Mouse (Mus musculus): ENCODE results near the gene Gtf3c1. TPM values are rescaled to one million over a fixed set of nuclear protein-coding genes. Genes with fewer than 3 reads are reported as not detected.

The Gtf3c1 gene
- total RNA-seq (2012; rRNA removed): 23.7 and 24.4 TPM in 2 replicates
- polyA plus RNA-seq (2012; ENCODE audit: insufficient read depth in 1 of 2, insufficient read length in 2 of 2, low read depth in 1 of 2, low replicate concordance in 2 of 2, missing spikeins in 1 of 2): 10 to 100 TPM in 1 of 2 experiments, not detected in 1; 36.1 TPM

GRCm38 (mm10) chr7:125707593-125708022 lies at the start of gene Gtf3c1, which contains the start of gene D430042O09Rik:
Gene Gtf3c1, minus strand, starts transcription at chr7:125707780.
Gene D430042O09Rik, plus strand, starts transcription at chr7:125707888.
- TF ChIP-seq POLR2AphosphoS2 (IDR thresholded peaks at IDR 0.05; ENCODE audit: low read length) (peak; percentile 85; the same call in 1 of the 2 replicates), MAX (IDR thresholded peaks at IDR 0.05; ENCODE audit: low read length) (peak; percentile 31; the same call in 1 of the 2 replicates), BHLHE40 (IDR thresholded peaks at IDR 0.05; ENCODE audit: borderline replicate concordance, low read depth, low read length) (no peak), POLR2A (IDR thresholded peaks at IDR 0.05; ENCODE audit: control insufficient read depth in 1 of 2, insufficient read depth in 1 of 2, low read depth in 1 of 2, low read length in 2 of 2, poor library complexity in 1 of 2) (peak; percentile 86 to 89), MAZ (IDR thresholded peaks at IDR 0.05; ENCODE audit: low read depth, low read length) (no peak), MYB (IDR thresholded peaks at IDR 0.05; ENCODE audit: low read depth, low read length) (0 out of 2 replicates have a peak, but pooled peaks have one; percentile 22), E2F4 (IDR thresholded peaks at IDR 0.05; ENCODE audit: borderline replicate concordance, low read depth, low read length) (no peak), ELF1 (IDR thresholded peaks at IDR 0.05; ENCODE audit: low read depth, low read length) (peak; percentile 87), ZMIZ1 (IDR thresholded peaks at IDR 0.05; ENCODE audit: low read depth, low read length) (peak; percentile 72), POLR2AphosphoS5 (IDR thresholded peaks at IDR 0.05; ENCODE audit: borderline replicate concordance, low read depth, low read length) (no peak), NRF1 (IDR thresholded peaks at IDR 0.05; ENCODE audit: insufficient read depth, low read depth, low read length, poor library complexity, severe bottlenecking) (peak; percentile 100; the same call in 1 of the 2 replicates), SIN3A (IDR thresholded peaks at IDR 0.05; ENCODE audit: low read length) (peak; percentile 94), MXI1 (IDR thresholded peaks at IDR 0.05; ENCODE audit: low read depth, low read length) (peak; percentile 64), NELFE (IDR thresholded peaks at IDR 0.05; ENCODE audit: low read depth, low read length) (peak; percentile 95), USF1 (IDR thresholded peaks at IDR 0.05; ENCODE audit: low read depth, low read length) (0 out of 2 replicates have a peak, but pooled peaks have one; percentile 29), HCFC1 (IDR thresholded peaks at IDR 0.05; ENCODE audit: low read depth, low read length) (peak; percentile 86), TCF12 (IDR thresholded peaks at IDR 0.05; ENCODE audit: low read depth, low read length) (peak; percentile 40; the same call in 1 of the 2 replicates), ETS1 (IDR thresholded peaks at IDR 0.05; ENCODE audit: low read depth, low read length) (no peak)
- H3K9ac ChIP-seq (ENCODE audit: control insufficient read depth, low read depth, low read length, poor library complexity, severe bottlenecking): peak within 1 kb of the TSS; percentile 92
- no peaks in the 10 kb centered on the region for H3K27me3 ChIP-seq (ENCODE audit: control insufficient read depth in 1 of 2, insufficient read depth in 2 of 2, low read length in 2 of 2)
- peak within 1 kb of the TSS; percentile 88 to 92 for H3K4me3 ChIP-seq (ENCODE audit: control insufficient read depth in 1 of 2, insufficient read depth in 1 of 2, low read depth in 2 of 2, low read length in 2 of 2)
- H3K4me1 ChIP-seq (ENCODE audit: control insufficient read depth in 1 of 2, insufficient read depth in 2 of 2, low read length in 2 of 2): peaks cover 2 to 26% of the 10 kb centered on the region in 2 experiments; a peak in 3 of 4 replicates
- DNase-seq (ENCODE audit: low read depth, low spot score): peak; percentile 99
- peaks cover 28% of the 10 kb centered on the region for H3K79me2 ChIP-seq (ENCODE audit: control insufficient read depth, insufficient read depth, low read length, poor library complexity)
- H3K9me3 ChIP-seq (replicated peaks; ENCODE audit: insufficient read depth, low read length): no peaks in the 10 kb centered on the region
- H3K36me3 ChIP-seq (ENCODE audit: control insufficient read depth in 1 of 2, insufficient read depth in 2 of 2, low read length in 2 of 2): peaks cover 5 to 26% of the 10 kb centered on the region in 2 experiments
- peak within 1 kb of the TSS; percentile 52 for H3K27ac ChIP-seq (ENCODE audit: control insufficient read depth, low read depth, low read length)

- TF ChIP-seq GATA1 (IDR thresholded peaks at IDR 0.05; ENCODE audit: low read depth, low read length): 0 out of 2 replicates have a peak, but pooled peaks have one; percentile 12
- no peak for TF ChIP-seq ZNF384 (IDR thresholded peaks at IDR 0.05; ENCODE audit: low read depth, low read length)
- Histone ChIP-seq H3K27me3 (ENCODE audit: control insufficient read depth in 1 of 2, insufficient read depth in 2 of 2, low read length in 2 of 2) (no peaks in the 10 kb centered on the region), H3K27ac (ENCODE audit: control insufficient read depth, low read depth, low read length) (no peak overlapping the region), H3K9me3 (replicated peaks; ENCODE audit: insufficient read depth, low read length) (no peaks in the 10 kb centered on the region), H3K79me2 (ENCODE audit: control insufficient read depth, insufficient read depth, low read length, poor library complexity) (no peaks in the 10 kb centered on the region), H3K36me3 (ENCODE audit: control insufficient read depth in 1 of 2, insufficient read depth in 2 of 2, low read length in 2 of 2) (no peaks in the 10 kb centered on the region; a peak in 1 of 4 replicates), H3K4me1 (ENCODE audit: control insufficient read depth in 1 of 2, insufficient read depth in 2 of 2, low read length in 2 of 2) (no peaks in the 10 kb centered on the region), H3K4me3 (ENCODE audit: control insufficient read depth in 1 of 2, insufficient read depth in 1 of 2, low read depth in 2 of 2, low read length in 2 of 2) (no peak overlapping the region), H3K9ac (ENCODE audit: control insufficient read depth, low read depth, low read length, poor library complexity, severe bottlenecking) (no peak overlapping the region)
- no peak for DNase-seq (ENCODE audit: low read depth, low spot score)
These were observed 49.2 kb upstream of the Gtf3c1 start for GRCm38 (mm10) chr7:125756806-125757205.
